ENCODE assay signal across 1 mouse cellular context in genomic region chr13:97129654-97130053, GRCm38 (mm10). TPM values are rescaled to one million over a fixed set of nuclear protein-coding genes. Genes with fewer than 3 reads are reported as not detected.
"Had no signal": no experiment of that assay in that cellular context is flagged by ENCODE, and none has a peak within 500 bp of the region (broad histone marks: within the 10 kb centered on the region; RNA-seq: fewer than 3 reads in every experiment).

No protein-coding gene starts in this region.

RNA-seq across cellular contexts. Expression of gene Gm6169, which starts 30.6 kb away (rescaled TPM):
- total RNA-seq: forebrain, postnatal 0 days had no signal
